Mouse (Mus musculus) spleen, adult 2 months (tissue): Measurements from ENCODE around the gene Camta2. TPM values are rescaled to one million over a fixed set of nuclear protein-coding genes. Genes with fewer than 3 reads are reported as not detected.

Source experiments
- DNase-seq, 2 experiments: peaks; one replicate each; pipeline versions ENCODE4 v3.0.0 to v3.0.0-alpha.2; 2012 to 2021; ENCODE audit warnings: low spot score in 2 of 2, low read depth in 1 of 2
- H3K27ac ChIP-seq: fragments of 200-500 bp; 2 replicates; pipeline ENCODE4 v1.5.1; 2012; ENCODE audit warnings: low read length, inconsistent platforms; ENCODE audit not compliant: insufficient read depth
- H3K27me3 ChIP-seq: fragments of 200-500 bp; 2 replicates; pipeline ENCODE4 v1.6.1; 2012; ENCODE audit warnings: mild to moderate bottlenecking, moderate library complexity, low read length, inconsistent platforms; ENCODE audit not compliant: control insufficient read depth, insufficient read depth
- H3K36me3 ChIP-seq: fragments of 200-500 bp; 2 replicates; pipeline ENCODE4 v1.6.1; 2012; ENCODE audit warnings: mild to moderate bottlenecking, low read length, inconsistent platforms; ENCODE audit not compliant: control insufficient read depth, insufficient read depth
- H3K4me1 ChIP-seq: fragments of 200-500 bp; 2 replicates; pipeline ENCODE4 v1.6.1; 2011; ENCODE audit warnings: inconsistent platforms; ENCODE audit not compliant: control insufficient read depth, insufficient read depth, insufficient read length
- H3K4me3 ChIP-seq: fragments of 200-500 bp; 2 replicates; pipeline ENCODE4 v1.5.1; 2011; ENCODE audit warnings: mild to moderate bottlenecking, inconsistent platforms; ENCODE audit not compliant: insufficient read depth, insufficient read length; ENCODE audit errors: extremely low read depth
- CTCF ChIP-seq: fragments of 200-500 bp; IDR thresholded peaks from 2 replicates; pipeline ENCODE4 v1.5.1; 2011; ENCODE audit warnings: mild to moderate bottlenecking, inconsistent platforms; ENCODE audit not compliant: insufficient read depth, insufficient read length, insufficient replicate concordance; ENCODE audit errors: extremely low read depth
- POLR2A ChIP-seq: fragments of 200-500 bp; IDR thresholded peaks from 2 replicates; pipeline ENCODE4 v1.6.1; 2011; ENCODE audit warnings: low read depth, low read length, inconsistent platforms
- WGBS: fragments of 180-500 bp; shearing (Covaris S2); methylation state at CpG from one replicate; pipeline ENCODE4 v1.1.7; 2018; 5-methylcytosine and 5-hydroxymethylcytosine counted together
- polyA plus RNA-seq: library from polyadenylated mRNA; depleted of rRNA; stranded (reverse); fragments of >200 nt; gene quantifications from 2 replicates; pipeline ENCODE4 v1.2.3, GENCODE M21; 2012

The Camta2 gene
- polyA plus RNA-seq, 1 experiment, result 36.6 TPM

GRCm38 (mm10) chr11:70645461-70646258, 42.2 kb downstream of the Camta2 start:
- 82% methylated on average over 12 of the region's 12 CpGs for WGBS
- peak overlapping the region; percentile 79; the same call in 1 of the 2 replicates for H3K4me3 ChIP-seq
- H3K27me3 ChIP-seq, result no peaks in the 10 kb centered on the region
- H3K27ac ChIP-seq, result no peak overlapping the region; the same call in 1 of the 2 replicates
- no peak for DNase-seq
- peaks cover 15% of the 10 kb centered on the region; the same call in 1 of the 2 replicates for H3K4me1 ChIP-seq
- TF ChIP-seq CTCF (no peak), POLR2A (no peak)
- H3K36me3 ChIP-seq, result peaks cover 24% of the 10 kb centered on the region

GRCm38 (mm10) chr11:70644564-70645103, 43.3 kb downstream of the Camta2 start:
- Histone ChIP-seq H3K4me3 (no peak overlapping the region), H3K36me3 (peaks cover 17% of the 10 kb centered on the region), H3K27me3 (no peaks in the 10 kb centered on the region), H3K27ac (no peak overlapping the region), H3K4me1 (peaks cover 11% of the 10 kb centered on the region; the same call in 1 of the 2 replicates)
- 91% methylated on average over 8 of the region's 8 CpGs for WGBS
- DNase-seq, result no peak
- TF ChIP-seq CTCF (no peak), POLR2A (no peak)

- TF ChIP-seq POLR2A, result no peak
- no peak for TF ChIP-seq CTCF
- no peak overlapping the region for H3K4me3 ChIP-seq
- no peak for DNase-seq
- 94% methylated on average over 6 of the region's 6 CpGs for WGBS
- H3K27ac ChIP-seq, result no peak overlapping the region
- peaks cover 5% of the 10 kb centered on the region; the same call in 1 of the 2 replicates for H3K4me1 ChIP-seq
- H3K27me3 ChIP-seq, result no peaks in the 10 kb centered on the region
- H3K36me3 ChIP-seq, result peaks cover 10% of the 10 kb centered on the region
Measured at GRCm38 (mm10) chr11:70643051-70643450, 44.9 kb downstream of the Camta2 start.

GRCm38 (mm10) chr11:70641241-70641640, 46.7 kb downstream of the Camta2 start:
- 87% methylated on average over 7 of the region's 7 CpGs for WGBS
- H3K27me3 ChIP-seq, result no peaks in the 10 kb centered on the region
- peaks cover 5% of the 10 kb centered on the region; the same call in 1 of the 2 replicates for H3K4me1 ChIP-seq
- no peak overlapping the region for H3K27ac ChIP-seq
- no peak overlapping the region for H3K4me3 ChIP-seq
- no peak for TF ChIP-seq POLR2A
- no peak for DNase-seq
- H3K36me3 ChIP-seq, result peaks cover 10% of the 10 kb centered on the region

- WGBS, result 87% methylated on average over 8 of the region's 8 CpGs
- TF ChIP-seq CTCF, result no peak
- TF ChIP-seq POLR2A, result no peak
- peaks cover 6% of the 10 kb centered on the region for H3K36me3 ChIP-seq
- no peaks in the 10 kb centered on the region for H3K4me1 ChIP-seq
- no peaks in the 10 kb centered on the region for H3K27me3 ChIP-seq
- H3K27ac ChIP-seq, result no peak overlapping the region
- H3K4me3 ChIP-seq, result no peak overlapping the region
- no peak for DNase-seq
Measured at GRCm38 (mm10) chr11:70639976-70640375, 47.9 kb downstream of the Camta2 start.

- DNase-seq, result no peak
- Histone ChIP-seq H3K4me3 (no peak within 1 kb of the TSS), H3K27me3 (no peaks in the 10 kb centered on the region), H3K27ac (no peak within 1 kb of the TSS), H3K36me3 (no peaks in the 10 kb centered on the region), H3K4me1 (no peaks in the 10 kb centered on the region)
- 13% methylated on average over 5 of the region's 5 CpGs for whole genome bisulfite sequencing
- no peak for TF ChIP-seq CTCF
- TF ChIP-seq POLR2A, result no peak
Measured at GRCm38 (mm10) chr11:70638714-70639278, 49.1 kb downstream of the Camta2 start, which contains the start of gene Gp1ba. Gene Gp1ba, plus strand, starts transcription at chr11:70639122.
